Mouse (Mus musculus): Measurements from ENCODE around the gene Ccnt1.

- TF ChIP-seq CTCF (IDR thresholded peaks at IDR 0.05; ENCODE audit: borderline replicate concordance, insufficient read depth, low read length) (no peak), POLR2A (IDR thresholded peaks at IDR 0.05; ENCODE audit: low read depth, low read length) (no peak)
Measured at GRCm38 (mm10) chr15:98591396-98591795, 20.7 kb upstream of the Ccnt1 start.

All from embryonic fibroblast, embryonic 13.5 days (primary cell).